Mouse (Mus musculus) neutrophil, adult 5-6 weeks (primary cell): ENCODE measurements around the gene Fam126a. TPM values are rescaled to one million over a fixed set of nuclear protein-coding genes. Genes with fewer than 3 reads are reported as not detected.

Experiments used
- ATAC-seq: fragments of 151-379, 151-347 bp; 2 replicates; pipeline ENCODE4 v1.8.0; 2017; ENCODE audit warnings: mild to moderate bottlenecking, moderate TSS enrichment; ENCODE audit not compliant: insufficient number of reproducible peaks, poor library complexity, low FRiP score, severe bottlenecking; ENCODE audit errors: extremely low read depth
- total RNA-seq: library from RNA; stranded (forward); fragments of 200-1000 nt; gene quantifications from 2 replicates; pipeline ENCODE4 v1.2.3, GENCODE M21; 2017

The Fam126a gene
- total RNA-seq, 1 experiment from 2014 or later, result 35.8 TPM

DNA sequence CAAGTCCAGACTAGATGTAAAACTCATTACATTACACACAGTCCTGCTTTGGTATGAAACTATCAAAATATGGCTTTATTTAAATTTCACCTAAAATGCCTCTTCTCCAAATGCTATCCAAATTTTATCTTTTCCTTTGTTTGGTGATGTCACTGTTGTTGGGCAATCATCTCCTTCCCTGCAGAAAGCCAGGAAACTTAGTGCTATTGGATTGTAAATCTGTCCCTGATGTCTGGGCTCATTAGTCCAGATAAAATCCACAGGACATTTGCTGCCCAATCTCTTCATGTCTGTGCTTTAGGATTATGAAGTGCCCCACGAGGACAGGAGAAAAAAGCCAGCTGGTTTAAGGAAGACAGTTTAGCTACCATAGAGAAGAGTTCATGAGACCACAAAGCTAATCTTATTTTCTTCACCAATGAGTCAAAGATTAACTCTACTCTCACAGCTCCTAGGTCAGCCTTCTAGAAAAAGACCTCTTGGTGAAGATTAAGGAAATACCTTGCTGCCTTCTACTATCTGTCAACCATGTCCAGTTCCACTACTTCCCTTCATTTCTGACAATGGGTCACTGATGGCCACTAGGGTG is 31.3 kb downstream of the Fam126a start:
- ATAC-seq, result no peak

DNA sequence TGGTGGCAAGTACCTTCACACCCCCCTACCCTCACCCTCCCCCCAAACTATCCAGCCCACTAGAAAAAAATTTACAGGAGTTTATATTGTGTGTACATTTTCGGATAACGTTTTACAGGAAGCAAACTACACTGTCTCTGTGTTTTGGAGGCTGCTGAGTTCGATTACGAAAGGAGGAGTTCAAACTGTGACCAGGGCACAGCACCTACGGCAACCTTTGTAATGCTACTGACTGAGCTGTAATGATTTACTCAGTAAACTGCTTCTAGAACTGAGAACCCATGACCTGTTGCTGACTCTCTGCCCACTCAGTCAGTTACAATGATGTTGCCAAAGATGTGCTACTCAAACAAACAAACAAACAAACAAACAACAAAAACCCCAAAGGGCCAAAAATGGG is 34.5 kb downstream of the Fam126a start:
- no peak for ATAC-seq

DNA sequence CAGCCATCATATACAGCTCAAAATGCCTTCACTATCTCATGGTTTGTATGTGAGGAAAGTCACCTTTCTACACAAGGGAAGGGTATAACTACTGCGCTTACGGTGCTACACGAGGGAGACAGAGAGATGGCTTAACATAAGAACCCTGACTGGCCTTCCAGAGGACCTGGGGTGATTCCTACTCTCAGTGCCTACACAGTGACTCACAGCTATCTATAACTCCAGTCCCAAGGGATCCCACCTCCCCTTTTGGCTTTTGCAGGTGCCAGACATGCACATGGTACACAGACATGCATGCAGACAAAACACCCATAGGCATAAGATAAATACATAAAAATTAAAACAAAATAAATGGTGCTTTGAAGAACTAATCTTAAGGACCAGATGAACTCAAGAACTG is 35.6 kb downstream of the Fam126a start:
- no peak for ATAC-seq

DNA sequence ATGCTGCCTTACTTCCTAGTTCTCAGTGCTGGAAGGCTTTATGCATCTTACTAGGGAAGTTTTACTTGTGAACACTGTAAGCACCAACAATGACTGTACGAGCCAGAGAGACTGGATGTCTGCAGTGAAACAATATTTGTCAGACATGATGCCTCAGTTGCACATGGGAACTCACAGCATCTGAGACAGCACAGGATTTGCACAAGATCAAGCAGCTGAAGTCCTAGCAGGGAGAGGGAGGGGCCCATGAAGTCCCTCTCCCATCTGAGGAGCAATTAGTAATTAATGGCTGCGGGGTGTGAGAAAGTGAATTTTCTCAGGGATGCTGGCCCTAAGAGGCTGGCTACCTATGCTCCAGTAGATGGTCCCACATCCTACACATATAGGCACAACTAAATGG is 36.3 kb downstream of the Fam126a start:
- ATAC-seq, result no peak

DNA sequence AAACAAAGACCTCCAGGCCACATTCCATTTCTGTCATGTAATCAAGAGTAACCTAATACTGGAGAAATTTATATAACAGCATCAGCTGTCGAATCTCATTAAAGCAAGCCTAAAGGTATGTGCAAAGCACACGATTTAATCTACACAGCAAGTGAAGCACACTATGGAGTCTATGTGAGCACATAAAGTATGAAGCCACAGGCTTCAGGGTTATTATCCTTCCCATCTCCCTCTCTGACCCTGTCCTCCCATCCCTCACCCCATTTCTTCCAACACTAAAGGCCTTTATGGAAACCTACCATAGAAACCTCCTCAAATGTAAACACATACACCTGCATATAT is 37.0 kb downstream of the Fam126a start:
- ATAC-seq, result no peak

DNA sequence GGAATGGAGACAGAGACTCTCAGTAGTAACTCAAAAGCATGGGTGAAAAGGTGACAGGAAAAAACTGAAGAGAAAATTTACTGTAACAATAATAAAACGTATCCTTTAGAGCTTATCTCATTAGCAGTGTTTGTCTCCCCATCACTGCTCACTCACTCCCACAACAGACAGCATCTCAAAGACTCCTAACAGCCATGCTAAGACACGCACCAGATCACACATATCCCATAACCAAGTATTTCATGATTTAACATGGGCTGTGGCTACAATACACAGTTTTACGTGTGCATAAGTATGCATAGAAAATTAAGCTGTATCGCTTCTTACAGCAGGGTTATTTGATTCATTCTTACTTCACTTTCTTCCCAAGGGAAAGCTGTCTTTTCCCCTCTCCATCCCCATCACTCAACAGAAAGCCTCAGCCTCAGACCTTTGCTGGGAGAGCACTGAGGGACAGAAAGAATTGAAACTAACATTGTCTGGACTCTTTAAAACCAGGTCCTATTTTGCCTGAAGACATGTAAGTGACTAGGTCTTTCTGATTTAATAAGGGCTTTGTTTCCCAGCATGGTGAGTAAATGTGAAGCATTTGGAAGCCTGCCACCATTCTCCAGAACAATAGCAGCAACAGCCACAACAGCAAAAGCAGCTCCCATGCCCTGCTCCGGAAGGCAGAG is 37.5 kb downstream of the Fam126a start:
- ATAC-seq, result no peak

DNA sequence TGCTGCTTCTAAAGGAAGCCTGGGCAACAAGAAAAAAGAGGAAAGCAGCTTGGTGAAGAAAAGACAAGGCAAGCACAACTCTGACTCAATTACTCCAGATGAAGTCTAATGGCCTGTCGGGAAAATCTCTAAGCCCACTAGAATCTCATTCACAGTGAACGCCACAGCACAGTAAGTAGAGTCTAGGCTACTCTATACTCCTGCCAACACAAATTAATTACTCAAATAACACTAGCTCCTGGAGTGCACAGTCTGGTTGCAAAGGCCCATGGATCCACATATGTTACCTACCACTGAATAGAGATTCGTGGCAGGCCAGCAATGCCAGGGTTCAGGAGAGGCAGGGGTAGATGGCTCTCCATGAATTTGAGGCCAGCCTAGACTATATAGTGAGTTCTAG is 40.5 kb downstream of the Fam126a start:
- no peak for ATAC-seq

DNA sequence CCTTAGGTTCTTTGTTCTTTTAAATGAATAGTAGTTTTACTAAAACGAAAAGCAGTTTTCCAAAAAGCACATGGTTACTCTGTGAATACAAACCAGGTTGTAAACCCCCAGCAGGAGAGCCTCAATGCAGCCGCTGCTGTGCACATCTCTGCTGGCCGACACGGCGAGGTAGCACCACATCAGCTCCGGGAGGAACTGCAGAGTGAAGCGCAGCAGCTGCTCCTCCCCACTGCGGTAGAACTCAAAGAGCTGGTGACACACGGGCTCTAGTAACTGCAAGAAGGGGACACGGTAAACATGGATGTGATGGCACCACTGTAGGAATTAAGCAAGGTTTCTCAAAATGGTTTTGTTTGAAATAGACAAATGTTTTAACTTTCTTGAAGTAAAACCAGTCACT is 42.7 kb downstream of the Fam126a start:
- ATAC-seq, result no peak

DNA sequence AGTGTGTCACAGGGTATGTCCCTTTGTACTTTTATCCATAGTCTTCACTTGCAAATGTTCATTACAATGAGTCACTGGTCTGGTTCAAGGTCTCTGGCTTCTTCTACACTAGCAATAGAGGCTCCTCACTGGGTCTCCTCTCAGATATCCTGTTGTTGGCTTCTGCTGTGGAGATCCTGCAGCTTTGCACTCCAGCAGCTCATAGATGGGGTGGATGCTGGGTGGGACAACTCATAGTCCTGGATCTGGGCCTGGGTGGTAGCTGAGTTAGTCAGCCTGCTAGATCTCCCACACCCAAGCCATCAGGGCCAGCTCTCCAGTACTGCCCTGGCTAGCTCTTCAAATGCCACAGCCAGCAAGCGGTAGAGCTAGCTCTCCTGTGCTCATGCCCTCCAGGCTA is 48.4 kb downstream of the Fam126a start:
- ATAC-seq, result no peak

DNA sequence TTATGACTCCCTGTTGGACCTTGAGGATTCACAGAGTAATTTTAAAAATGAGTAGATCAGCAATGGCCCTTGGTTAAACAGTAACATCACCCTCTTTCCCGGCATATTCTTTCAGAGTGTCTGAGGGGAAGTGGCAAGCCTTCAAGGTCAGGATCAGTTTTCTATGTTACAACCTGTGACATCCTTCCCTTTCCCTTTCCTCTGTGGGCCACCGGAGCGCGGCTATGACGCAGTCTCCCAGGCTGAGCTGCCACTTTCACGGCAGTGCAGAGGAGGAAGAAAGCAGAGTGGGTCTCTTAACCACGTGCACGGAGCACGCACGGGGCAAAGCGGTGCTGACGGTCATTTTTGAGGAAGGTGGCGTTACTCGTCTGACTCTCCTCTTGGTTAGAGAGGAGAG is 52.0 kb downstream of the Fam126a start:
- ATAC-seq, result no peak

DNA sequence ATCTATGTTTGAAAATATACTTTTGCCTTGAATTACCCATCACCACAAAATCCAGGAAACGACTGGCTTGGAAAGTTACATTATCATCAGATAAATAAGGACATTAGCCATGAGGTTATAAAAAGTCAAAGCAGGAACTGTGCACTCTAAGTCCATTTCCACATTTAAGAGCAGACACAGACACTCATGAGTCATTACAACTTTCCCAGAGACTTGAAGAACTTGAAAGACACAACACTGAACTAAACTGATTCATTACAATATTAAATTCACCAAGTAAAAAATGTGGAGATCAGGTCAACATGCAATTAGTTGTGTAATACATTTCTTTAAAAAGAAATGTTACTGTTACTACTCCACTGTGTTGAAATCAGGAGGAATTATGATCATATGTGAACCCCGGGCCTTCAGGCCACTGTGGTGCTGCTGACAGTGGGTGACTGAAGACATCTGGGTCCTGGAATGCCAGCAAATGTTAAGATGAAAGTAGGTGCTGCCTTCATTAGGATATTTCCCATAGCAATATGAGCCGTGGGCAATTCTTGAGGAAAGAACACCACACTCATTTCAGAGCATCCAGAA is 55.4 kb downstream of the Fam126a start:
- ATAC-seq, result no peak

DNA sequence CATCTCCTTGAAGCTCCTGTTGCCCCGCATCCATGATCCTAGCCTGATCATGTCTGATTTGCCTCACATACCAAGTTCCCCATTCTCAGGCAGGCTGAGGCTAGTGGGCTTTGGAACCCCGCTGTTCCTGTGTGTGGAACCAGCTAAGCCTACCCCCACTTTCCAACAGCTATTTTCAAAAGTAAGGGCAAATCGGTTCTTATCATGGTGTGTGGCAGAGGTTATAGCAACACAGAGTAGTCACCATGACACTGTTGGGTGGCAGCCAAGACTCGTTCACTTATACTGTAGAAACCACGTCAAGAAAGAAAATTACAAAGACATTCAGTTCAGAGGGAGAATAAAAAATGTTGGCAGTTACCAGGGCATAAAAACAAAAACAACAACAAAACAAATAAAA is 62.8 kb downstream of the Fam126a start:
- ATAC-seq, result no peak

DNA sequence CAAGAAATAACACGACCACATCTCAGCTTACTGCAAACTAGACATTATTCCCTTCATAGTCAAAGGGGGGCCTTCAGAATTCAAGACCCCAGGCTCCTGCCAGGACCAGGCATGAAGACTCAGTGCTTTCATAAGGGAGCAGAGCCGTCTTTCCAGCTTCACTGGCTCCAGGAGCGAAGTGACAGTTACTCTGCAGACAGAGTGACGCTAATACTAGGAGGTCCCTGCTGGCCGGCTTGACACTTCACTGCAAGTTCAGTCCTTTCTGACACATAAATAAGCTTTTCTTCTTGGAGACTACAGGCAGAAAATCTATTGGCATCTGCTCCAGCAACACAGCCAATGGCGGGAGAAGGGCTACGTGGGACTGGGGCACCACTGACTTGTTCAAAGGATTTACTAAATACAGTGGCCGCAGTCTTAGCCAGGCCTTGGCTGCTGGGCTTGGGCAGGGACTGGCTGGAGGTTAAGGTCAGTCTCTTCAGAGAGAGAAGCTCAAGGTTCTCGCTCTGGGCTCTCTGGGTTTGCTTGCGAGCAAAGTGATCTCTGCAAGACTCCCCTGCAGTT is 65.8 kb downstream of the Fam126a start:
- no peak for ATAC-seq

DNA sequence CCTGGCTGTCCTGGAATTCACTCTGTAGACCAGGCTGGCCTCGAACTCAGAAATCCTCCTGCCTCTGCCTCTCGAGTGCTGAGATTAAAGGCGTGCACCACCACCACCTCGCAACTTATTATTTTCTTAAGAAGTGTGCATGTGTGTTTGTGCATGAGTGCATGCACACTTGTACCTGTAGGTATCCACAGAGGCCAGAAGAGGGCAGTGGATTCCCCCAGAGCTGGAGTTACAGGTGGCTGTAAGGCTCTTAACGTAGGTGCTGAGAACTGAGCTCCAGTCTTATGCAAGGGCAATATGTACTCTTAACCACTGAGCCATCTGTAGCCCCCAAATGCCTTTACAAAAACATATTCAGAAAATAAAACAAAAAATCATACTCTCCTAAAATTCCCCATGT is 77.4 kb downstream of the Fam126a start:
- no peak for ATAC-seq

DNA sequence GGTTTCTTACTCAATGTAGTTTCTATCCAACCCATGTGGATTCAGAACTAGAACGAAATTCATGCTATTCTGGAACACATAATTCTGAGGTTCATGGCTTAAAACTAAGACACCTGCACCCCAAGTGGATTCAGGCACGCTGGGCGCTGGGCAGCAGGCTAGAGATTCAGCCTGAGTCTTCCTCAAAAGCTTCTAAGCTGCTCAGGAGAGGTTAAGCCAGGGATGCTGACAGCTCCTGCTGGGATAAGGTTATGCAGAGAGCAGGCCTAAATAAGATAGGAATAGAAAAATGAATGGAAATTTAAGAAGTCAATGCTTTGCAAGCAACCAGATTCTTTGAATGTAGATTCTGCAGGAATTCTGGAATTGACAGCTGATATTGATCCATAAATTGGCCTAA is 82.4 kb downstream of the Fam126a start:
- no peak for ATAC-seq

DNA sequence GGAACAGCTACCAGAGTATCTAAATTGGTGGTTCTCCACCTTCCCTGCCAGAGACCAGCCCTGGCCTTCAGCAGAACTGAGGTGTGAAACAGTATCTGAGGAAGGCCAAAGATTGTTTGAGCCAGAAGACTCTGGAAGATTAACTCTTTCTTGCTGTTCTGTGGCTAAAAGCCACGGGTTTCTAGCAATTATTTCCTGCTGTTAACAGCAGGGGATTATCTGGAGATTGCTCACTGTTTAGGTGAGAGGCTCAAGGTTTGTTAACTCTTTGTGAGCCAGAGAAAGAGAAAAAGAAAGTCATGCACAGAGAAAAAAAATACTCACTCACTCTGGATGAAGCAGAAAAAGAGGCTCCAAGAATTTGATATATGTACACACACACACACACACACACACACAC is 85.4 kb downstream of the Fam126a start:
- no peak for ATAC-seq

DNA sequence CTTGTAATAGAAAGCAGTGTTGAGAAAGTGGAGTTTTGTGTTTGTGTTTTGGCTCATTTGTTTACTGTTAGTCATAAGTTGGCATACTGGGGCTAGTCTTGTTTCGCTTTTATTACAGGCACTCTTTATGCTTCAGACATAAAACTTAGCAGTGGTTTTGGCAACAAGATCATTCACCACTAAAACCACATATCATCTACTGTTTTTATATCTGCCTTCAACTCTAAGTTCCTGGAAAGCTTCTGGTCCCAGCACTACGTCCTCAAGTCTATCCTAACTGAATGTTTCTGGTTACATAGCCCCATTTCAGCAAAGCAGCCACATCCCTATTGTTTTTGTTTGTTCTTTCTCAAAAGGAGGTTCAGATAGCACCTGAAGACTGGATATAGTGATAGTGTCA is 87.0 kb downstream of the Fam126a start:
- ATAC-seq, result no peak

DNA sequence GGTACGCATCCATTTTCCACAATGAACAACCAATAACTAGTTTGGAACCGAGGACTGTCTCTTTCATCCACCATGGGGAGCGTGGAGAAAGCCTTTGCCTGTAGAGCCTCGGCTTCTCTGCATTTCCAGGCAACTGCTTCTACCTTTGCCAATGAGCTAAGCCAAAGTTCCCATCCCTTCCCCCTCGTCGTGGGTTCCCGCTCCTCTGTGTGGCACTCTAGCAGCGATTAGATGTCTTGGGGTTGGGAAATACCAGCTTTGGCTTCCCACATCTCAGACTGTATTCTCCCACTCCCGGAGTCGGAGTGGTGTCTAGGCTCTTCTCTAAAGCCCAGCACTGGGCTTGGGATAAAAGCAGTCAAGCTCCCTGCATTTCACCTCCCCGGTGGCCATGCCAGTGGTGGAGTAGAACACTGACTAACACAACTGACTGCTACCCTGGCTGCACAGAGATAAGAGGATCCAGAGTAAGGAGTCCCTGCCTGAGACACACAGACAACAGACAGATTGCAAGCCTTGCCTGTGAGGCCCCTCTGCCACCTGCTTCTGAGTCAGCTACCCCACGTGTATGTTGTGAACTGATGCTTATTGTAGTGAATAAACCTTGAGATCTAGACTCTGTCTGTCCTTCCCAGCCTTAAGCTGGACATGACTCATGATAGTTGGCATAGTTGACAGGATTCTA is 106.9 kb downstream of the Fam126a start:
- no peak for ATAC-seq

DNA sequence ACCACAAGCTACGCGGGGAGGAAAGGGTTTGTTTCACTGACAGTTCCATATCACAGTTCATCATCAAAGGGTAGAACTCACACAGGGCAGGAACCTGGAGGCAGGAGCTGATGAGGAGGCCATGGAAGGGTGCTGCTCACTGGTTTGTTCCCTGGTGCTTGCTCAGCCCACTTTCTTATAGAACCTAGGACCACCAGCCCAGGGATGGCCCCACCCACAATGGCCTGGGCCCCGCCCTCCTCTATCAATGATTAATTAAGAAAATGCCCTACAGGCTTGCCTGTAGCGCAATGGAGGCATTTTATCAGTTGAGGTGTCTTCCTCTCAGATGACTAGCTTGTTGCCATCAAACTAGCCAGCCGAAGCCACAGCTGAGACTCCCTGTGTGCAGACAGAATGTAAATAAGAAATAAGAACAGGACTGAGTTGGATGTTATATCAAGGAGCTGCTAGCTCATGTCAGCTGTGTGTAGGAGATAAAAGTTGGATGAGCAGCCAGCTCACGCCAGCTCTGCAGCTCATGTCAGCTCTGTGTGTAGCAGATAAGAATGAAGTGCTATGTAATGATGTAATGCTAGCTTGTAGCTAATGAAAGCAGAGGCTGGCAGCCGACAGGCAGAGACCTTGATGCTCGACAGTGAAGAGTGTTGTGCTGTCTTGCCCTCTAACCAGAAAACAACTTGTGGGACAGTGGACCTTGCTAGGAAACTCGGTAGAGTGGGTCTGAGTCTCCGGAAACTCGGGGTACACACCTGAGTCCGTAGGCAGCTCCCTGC is 107.8 kb downstream of the Fam126a start:
- ATAC-seq, result no peak
